Mouse (Mus musculus) heart, adult 2 months (tissue): ENCODE results near the gene Pfkfb4.

Experiments
- CTCF ChIP-seq: fragments of 200-600 bp; IDR thresholded peaks from 2 replicates; pipeline ENCODE4 v1.8.1; 2022; ENCODE audit warnings: antibody characterized with exemption, mild to moderate bottlenecking, moderate library complexity
- EP300 ChIP-seq: fragments of 200-500 bp; IDR thresholded peaks from 2 replicates; pipeline ENCODE4 v1.6.1; 2011; ENCODE audit warnings: low read depth, low read length, control low read depth; ENCODE audit not compliant: insufficient read depth
- POLR2A ChIP-seq: fragments of 200-500 bp; IDR thresholded peaks from 2 replicates; pipeline ENCODE4 v1.6.1; 2011; ENCODE audit warnings: mild to moderate bottlenecking, low read depth, low read length, control low read depth; ENCODE audit not compliant: insufficient read depth

- TF ChIP-seq POLR2A = no peak
- no peak for TF ChIP-seq CTCF
- no peak for TF ChIP-seq EP300
Observed at GRCm38 (mm10) chr9:109039681-109040080, 48.1 kb downstream of the Pfkfb4 start.
